Mouse (Mus musculus) kidney, embryonic 14.5 days (tissue): ENCODE data around the gene Clic3. TPM values are rescaled to one million over a fixed set of nuclear protein-coding genes. Genes with fewer than 3 reads are reported as not detected.

ENCODE experiments used
- ATAC-seq: fragments of 200-750 bp; cut with Nextera tagmentation; 2 replicates; pipeline ENCODE4 v1.8.0; 2017; ENCODE audit warnings: moderate number of reproducible peaks, mild to moderate bottlenecking, moderate TSS enrichment, moderate library complexity; ENCODE audit not compliant: low FRiP score, low TSS enrichment
- H3K27ac ChIP-seq: fragments of 300-500 bp; sonication (generic); 2 replicates; pipeline ENCODE4 v1.5.1; 2014; ENCODE audit warnings: low read depth, mild to moderate bottlenecking, low read length, moderate library complexity, mixed read lengths
- H3K27me3 ChIP-seq: fragments of 300-500 bp; sonication (generic); 2 replicates; pipeline ENCODE4 v1.6.1; 2014; ENCODE audit warnings: mild to moderate bottlenecking, low read length; ENCODE audit not compliant: control insufficient read depth, insufficient read depth
- H3K36me3 ChIP-seq: fragments of 300-500 bp; sonication (generic); 2 replicates; pipeline ENCODE4 v1.6.1; 2014; ENCODE audit warnings: low read length, mixed read lengths; ENCODE audit not compliant: control insufficient read depth, insufficient read depth
- H3K4me1 ChIP-seq: fragments of 300-500 bp; sonication (generic); 2 replicates; pipeline ENCODE4 v1.6.1; 2014; ENCODE audit warnings: low read length, mixed read lengths; ENCODE audit not compliant: control insufficient read depth, insufficient read depth
- H3K4me2 ChIP-seq: fragments of 300-500 bp; sonication (generic); replicated peaks from 2 replicates; pipeline ENCODE4 v1.6.1; 2014; ENCODE audit warnings: low read depth, mild to moderate bottlenecking, low read length
- H3K4me3 ChIP-seq: fragments of 300-500 bp; sonication (generic); 2 replicates; pipeline ENCODE4 v1.5.1; 2014; ENCODE audit warnings: mild to moderate bottlenecking, low read length
- H3K9ac ChIP-seq: fragments of 300-500 bp; sonication (generic); 2 replicates; pipeline ENCODE4 v1.6.1; 2014; ENCODE audit warnings: low read depth, mild to moderate bottlenecking, low read length, moderate library complexity
- H3K9me3 ChIP-seq: fragments of 300-500 bp; sonication (generic); 2 replicates; pipeline ENCODE4 v1.6.1; 2016; ENCODE audit warnings: low read length; ENCODE audit not compliant: control insufficient read depth
- WGBS: fragments of 180-500 bp; shearing (Covaris S2); extraction: QIAGEN DNeasy Blood & Tissue Kit; methylation state at CpG from one replicate; pipeline ENCODE4 v1.1.7; 2014; 5-methylcytosine and 5-hydroxymethylcytosine counted together
- polyA plus RNA-seq: library from polyadenylated mRNA; unstranded; fragments of >200 nt; fragmentation: Nextera tagmentation; extraction: Ambion mirVana; gene quantifications from 2 replicates; pipeline ENCODE4 v1.2.1, GENCODE M21; 2014

The Clic3 gene
- polyA plus RNA-seq, 1 experiment from 2014 or later, result 1.2 TPM

DNA sequence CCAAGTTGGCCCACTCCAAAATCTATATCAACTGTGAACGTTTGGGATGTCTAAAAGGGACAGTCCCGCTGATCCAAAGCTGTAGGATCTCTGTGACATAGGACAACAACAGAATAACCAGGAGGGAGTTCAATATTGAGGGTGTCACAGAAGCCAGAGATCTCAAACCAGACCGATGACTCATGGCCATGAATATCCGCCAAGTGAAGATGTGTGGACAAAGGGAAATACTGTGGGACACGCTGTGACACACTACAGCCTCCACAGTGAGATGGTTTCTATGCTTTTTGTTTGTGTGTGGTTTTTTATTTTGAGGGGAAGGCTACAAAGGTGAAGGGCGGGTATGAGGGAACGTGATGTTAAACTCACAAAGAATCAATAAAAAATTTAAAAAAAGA, 32.0 kb downstream of the Clic3 start:
- H3K36me3 ChIP-seq, result no peaks in the 10 kb centered on the region
- no peak overlapping the region for H3K27ac ChIP-seq
- H3K4me3 ChIP-seq, result no peak overlapping the region
- no peak overlapping the region for H3K9ac ChIP-seq
- no peaks in the 10 kb centered on the region for H3K4me1 ChIP-seq
- H3K9me3 ChIP-seq, result no peaks in the 10 kb centered on the region
- H3K27me3 ChIP-seq, result no peaks in the 10 kb centered on the region
- no peak overlapping the region for H3K4me2 ChIP-seq
- ATAC-seq, result no peak
- 85% methylated on average over 7 of the region's 7 CpGs for WGBS

DNA sequence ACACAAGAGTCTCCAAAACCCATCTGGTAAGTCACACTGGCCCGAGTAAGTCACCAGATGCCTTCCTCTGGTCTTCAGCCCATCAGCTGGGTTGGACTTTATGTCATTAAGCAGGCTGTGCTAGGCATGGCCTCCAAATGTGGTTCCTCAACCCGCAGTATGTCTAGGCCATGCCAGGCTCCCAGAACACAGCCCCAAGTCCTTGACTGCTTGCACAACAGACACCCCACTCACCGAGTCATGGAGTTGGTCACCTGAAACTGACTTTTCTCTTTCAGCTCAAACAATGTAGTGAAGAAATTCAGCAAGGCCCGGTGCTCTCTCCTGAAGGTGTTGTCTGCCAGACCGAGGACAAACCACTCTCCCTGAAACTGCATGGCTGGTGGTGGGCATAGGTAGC, 36.4 kb downstream of the Clic3 start:
- Histone ChIP-seq H3K4me1 (0 out of 2 replicates have a peak, but pooled peaks cover 8% of the 10 kb centered on the region), H3K27me3 (no peaks in the 10 kb centered on the region), H3K4me2 (no peak overlapping the region), H3K9ac (no peak overlapping the region), H3K36me3 (no peaks in the 10 kb centered on the region), H3K4me3 (no peak overlapping the region), H3K27ac (no peak overlapping the region), H3K9me3 (no peaks in the 10 kb centered on the region)
- no peak for ATAC-seq
- 87% methylated on average over 5 of the region's 5 CpGs for WGBS

DNA sequence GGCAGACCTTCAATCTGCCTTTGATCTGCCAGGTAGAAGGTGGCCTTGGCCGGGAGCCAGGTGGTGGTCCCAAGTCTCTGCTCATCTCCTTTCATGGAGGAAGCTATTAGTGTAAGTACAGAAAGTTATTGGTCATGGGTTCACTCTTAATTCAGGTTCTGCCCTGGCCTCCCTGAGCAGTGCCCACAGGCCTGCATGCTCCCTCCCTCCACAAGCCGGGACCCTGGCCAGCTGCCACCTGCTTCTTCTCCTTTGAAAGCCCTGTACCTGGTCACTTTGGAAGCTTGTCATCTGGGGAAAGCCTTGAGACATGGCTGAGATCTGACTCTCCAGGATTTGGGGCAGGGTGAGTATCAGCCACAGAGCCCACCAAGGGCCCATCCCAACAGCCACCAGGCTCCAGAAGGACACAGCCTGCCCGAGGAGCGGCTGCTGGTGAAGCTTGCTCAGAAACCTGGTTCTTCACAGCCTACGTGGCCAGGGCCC, 36.9 kb downstream of the Clic3 start, which contains the start of gene Lcn12:
Gene Lcn12 (minus strand): TSS at position 436 of the 486 bp plus-strand sequence.
- no peak within 1 kb of the TSS for H3K27ac ChIP-seq
- no peaks in the 10 kb centered on the region for H3K27me3 ChIP-seq
- no peak within 1 kb of the TSS for H3K9ac ChIP-seq
- no peaks in the 10 kb centered on the region for H3K9me3 ChIP-seq
- no peak for ATAC-seq
- 0 out of 2 replicates have a peak, but pooled peaks cover 11% of the 10 kb centered on the region for H3K4me1 ChIP-seq
- 83% methylated on average over 5 of the region's 5 CpGs for WGBS
- H3K4me2 ChIP-seq, result no peak within 1 kb of the TSS
- H3K4me3 ChIP-seq, result no peak within 1 kb of the TSS
- H3K36me3 ChIP-seq, result no peaks in the 10 kb centered on the region

DNA sequence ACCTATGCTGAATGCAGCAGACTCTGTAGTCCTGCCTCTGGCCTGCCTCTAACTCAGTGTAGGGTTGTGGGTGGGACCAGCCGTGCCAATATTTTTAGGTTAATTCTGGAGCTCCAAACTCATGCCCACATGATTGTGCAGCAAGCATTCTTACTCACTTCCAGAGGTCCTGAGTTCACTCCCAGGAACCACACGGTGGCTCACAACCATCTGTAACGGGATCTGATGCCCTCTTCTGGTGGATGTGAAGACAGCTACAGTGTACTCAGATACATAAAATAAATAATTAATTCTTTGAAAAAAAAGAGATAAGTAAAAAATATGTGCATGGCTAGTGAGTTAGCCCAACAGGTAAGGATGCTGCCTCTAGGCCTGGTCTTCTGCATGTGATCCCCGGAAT, 39.8 kb downstream of the Clic3 start:
- Histone ChIP-seq H3K27me3 (no peaks in the 10 kb centered on the region), H3K9me3 (no peaks in the 10 kb centered on the region), H3K27ac (no peak overlapping the region), H3K4me1 (peaks cover 18% of the 10 kb centered on the region), H3K9ac (no peak overlapping the region), H3K4me3 (no peak overlapping the region), H3K4me2 (no peak overlapping the region), H3K36me3 (no peaks in the 10 kb centered on the region)
- ATAC-seq, result no peak
- WGBS, result 45% methylated on average over 4 of the region's 4 CpGs

DNA sequence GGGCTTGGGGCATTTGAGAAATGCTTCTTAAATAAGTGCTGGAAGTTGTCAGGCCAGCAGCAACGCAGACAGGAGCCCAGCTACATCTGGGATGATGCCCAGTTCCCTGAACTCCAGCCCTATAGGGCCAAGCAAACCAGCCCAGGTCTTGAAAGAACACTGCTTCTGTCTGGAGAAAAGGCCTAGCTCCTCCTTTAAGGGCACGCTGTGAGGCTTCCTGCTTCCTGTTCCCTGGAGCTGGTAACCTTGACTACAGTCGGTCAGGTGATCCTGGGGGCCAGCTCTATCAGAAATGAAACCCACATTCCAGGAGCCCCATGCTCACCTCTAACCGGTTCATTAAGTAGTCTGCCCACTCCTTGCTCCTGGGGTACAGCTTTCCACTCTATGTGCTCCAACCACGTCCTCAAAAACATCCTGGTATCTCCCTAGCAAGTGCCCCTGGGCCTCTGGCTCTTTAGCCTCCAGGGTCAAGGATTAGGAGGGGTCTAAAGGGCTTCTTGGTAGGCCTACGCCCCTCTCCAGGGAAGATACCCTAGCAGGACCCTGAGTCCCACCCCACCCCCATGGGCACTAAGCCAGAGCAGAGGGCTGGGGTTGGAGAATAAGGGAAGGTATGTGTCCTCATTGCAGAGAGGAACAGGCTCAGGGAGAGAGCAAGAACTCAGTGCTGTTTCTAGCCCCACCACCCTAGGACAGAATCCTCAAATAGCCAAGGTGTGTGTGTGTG, 41.4 kb downstream of the Clic3 start:
- Histone ChIP-seq H3K9ac (peak overlapping the region; percentile 23; the same call in 1 of the 2 replicates), H3K36me3 (no peaks in the 10 kb centered on the region), H3K27ac (peak overlapping the region; percentile 37; the same call in 1 of the 2 replicates), H3K4me2 (no peak overlapping the region), H3K9me3 (no peaks in the 10 kb centered on the region), H3K4me3 (no peak overlapping the region), H3K4me1 (peaks cover 23% of the 10 kb centered on the region), H3K27me3 (no peaks in the 10 kb centered on the region)
- WGBS, result 60% methylated on average over 6 of the region's 6 CpGs
- no peak for ATAC-seq

DNA sequence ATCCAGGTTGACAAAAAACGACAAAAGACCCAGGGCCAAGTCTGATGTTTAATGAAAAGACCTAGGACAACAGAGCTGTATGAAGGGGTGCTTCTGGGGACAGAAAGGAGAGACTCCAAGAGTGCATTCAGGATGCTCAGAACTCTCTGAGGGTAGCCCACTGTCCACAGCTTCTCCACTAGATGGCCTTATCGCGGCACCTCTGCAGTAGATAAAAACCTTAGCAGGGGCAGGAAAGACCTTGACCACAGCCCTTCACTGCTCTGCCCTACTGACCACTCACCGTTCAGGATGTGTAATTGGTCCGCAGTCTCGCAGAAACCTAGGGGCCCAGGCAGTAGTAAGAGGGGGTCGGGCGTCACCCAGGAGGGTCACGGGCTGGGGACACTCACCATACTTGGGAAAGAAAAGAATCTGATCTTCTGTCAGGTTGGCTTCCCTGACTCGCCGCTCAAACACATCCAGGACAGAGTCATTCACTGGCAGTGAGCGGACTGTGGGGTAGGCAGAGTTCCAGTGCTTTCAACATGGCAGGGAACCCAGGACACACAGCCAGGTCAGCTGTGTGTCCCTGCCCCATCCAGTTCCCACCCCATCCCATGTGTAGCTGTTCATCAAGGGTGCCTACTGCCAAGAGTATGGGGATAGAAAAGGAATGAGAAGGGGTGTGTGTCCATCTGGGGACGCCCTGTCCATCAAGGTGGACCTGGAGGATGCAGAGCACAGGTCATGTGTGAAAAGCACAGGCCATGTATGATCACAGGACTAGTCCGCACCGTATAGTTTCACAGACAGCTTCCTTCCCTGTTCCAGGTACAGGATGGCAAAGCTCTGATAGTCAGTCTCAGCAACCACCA, 42.2 kb downstream of the Clic3 start:
- no peaks in the 10 kb centered on the region for H3K9me3 ChIP-seq
- H3K27me3 ChIP-seq, result no peaks in the 10 kb centered on the region
- peaks cover 6% of the 10 kb centered on the region; the same call in 1 of the 2 replicates for H3K36me3 ChIP-seq
- no peak overlapping the region; the same call in 1 of the 2 replicates for H3K27ac ChIP-seq
- H3K4me3 ChIP-seq, result no peak overlapping the region
- no peak for ATAC-seq
- no peak overlapping the region for H3K9ac ChIP-seq
- 71% methylated on average over 15 of the region's 15 CpGs for WGBS
- H3K4me2 ChIP-seq, result no peak overlapping the region
- peaks cover 23% of the 10 kb centered on the region for H3K4me1 ChIP-seq

DNA sequence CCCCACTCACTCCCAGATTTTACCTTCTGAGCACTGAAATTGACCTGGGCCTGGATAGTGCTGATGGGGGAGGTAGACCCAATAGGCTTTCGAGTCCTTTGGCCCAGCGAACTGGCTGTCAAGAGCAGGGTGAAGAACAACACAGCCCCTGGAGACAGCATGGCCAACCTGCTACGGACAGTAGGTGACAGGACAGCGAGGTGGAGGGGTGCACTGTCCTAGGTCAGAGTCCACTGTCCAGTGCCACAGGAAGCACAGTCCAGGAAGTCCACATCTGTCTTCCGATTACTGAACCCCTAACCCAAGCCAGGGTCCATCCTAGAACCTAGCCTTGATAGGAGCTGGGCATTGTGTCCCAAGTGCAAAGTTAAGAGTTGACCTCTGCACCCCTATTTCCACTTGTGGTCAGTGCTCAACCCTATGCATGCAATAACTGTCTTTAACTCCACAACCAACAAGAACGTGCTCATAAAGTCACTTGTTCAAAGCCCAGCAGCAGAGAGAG, 43.5 kb downstream of the Clic3 start:
- peak overlapping the region; percentile 59 for H3K9ac ChIP-seq
- H3K27ac ChIP-seq, result no peak overlapping the region; the same call in 1 of the 2 replicates
- H3K4me1 ChIP-seq, result peaks cover 23% of the 10 kb centered on the region
- WGBS, result 72% methylated on average over 6 of the region's 6 CpGs
- H3K4me3 ChIP-seq, result peak overlapping the region; percentile 66
- peak overlapping the region; percentile 46 for H3K4me2 ChIP-seq
- H3K27me3 ChIP-seq, result no peaks in the 10 kb centered on the region
- H3K9me3 ChIP-seq, result no peaks in the 10 kb centered on the region
- peaks cover 16% of the 10 kb centered on the region; the same call in 1 of the 2 replicates for H3K36me3 ChIP-seq
- ATAC-seq, result peak; percentile 16; the same call in 1 of the 2 replicates

DNA sequence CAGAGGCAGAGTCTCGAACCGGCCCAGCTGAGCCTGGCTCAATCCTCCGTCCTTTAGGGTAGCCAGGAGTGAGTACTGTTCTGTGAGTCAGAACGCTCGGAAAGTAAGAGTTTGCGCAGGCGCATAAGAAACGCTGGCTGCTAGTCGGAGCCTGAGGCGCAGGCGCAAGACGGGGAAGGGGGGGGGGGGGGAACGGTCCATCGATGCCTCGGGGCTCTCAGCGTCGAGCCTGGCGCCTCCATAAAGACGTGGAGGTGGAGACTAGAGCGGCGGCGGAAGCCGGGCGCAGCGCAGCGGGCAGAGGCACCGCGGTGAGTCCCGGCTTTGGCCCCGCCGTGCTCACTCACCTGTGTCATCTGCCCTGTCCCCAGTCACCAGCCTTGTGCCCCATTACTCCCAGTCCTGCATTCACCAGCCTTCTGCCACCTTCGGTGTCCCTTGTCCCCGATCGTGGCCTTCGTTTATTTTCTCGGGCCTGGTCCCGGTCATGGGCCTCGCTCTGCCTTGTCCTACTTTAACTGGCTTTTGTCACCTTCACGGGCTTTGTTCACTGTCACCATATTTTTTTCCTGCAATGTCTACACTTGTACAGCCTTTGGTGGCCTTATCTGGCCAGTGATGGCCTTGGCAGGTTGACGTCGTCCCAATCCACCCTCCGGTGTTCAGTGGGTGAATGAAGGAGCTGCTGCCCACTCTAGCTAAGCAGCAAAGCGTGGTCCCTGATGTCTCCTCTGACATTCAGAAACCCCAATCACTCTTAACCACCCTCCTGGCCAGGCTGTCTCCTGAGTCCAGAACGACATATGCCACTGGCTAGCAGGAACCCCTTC, 44.2 kb downstream of the Clic3 start, which contains the start of gene Fbxw5:
Gene Fbxw5 (plus strand): TSS at position 175 of the 830 bp plus-strand sequence.
- H3K4me1 ChIP-seq, result peaks cover 23% of the 10 kb centered on the region
- H3K9ac ChIP-seq, result peak within 1 kb of the TSS; percentile 94
- peak within 1 kb of the TSS; percentile 66 for H3K4me3 ChIP-seq
- H3K27ac ChIP-seq, result peak within 1 kb of the TSS; percentile 71; the same call in 1 of the 2 replicates
- H3K9me3 ChIP-seq, result no peaks in the 10 kb centered on the region
- peaks cover 19% of the 10 kb centered on the region; the same call in 1 of the 2 replicates for H3K36me3 ChIP-seq
- no peaks in the 10 kb centered on the region for H3K27me3 ChIP-seq
- H3K4me2 ChIP-seq, result peak within 1 kb of the TSS; percentile 82
- peak; percentile 91 for ATAC-seq
- WGBS, result under 1% methylated on average over 42 of the region's 44 CpGs
